Mouse (Mus musculus) kidney, postnatal 4 days (tissue): ENCODE data around the gene Olfr702.
A peak's percentile ranks its signal among the peaks of the same experiment; 100 is the strongest.

ENCODE experiments used
- DNase-seq, 2 experiments: peaks; one replicate each; pipeline ENCODE4 v3.0.0; 2021; ENCODE audit warnings: mixed read lengths in 2 of 2

Gene Olfr702

DNA sequence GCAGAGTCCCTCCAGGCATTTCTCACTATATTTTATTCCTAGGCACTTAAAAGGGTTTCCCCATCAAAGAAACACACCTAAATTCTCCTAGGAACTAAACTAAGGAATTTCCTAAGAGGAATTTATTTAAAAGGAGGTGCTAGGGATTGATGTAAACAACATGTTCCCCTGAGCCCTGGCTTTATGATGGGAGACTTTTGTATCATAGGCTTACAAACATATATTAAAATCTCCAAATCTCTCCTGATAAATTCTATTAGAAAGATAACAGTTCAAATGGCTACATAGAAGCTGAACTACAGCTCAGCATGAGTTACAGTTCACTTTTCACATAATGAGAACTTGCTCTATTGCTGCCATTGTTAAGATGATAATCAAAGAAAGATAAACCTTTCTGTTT, at the start of gene Olfr702:
Olfr702 (minus strand) TSS at position 101 of the 400 bp plus-strand sequence.
- DNase-seq, result no peak

DNA sequence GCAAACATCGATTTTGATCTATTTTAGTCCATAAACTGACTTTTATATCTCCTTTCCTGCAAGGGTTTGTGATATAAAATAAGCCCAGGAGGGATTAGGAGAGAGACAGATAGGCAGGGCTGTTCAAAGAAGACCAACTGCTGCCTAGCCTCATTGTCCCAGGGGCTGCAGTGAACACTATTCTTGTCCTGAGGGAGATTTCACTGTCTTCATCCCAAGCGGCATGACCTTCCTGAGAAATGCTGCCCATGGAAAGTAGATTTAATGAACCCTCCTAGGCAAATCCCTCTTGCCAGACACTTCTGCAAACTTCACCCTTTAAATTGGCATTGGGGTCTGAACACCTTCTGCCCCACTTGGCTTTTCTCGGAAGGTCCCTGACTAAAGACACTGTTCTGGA, 43.1 kb upstream of the Olfr702 start, which contains the start of gene Olfr705:
Olfr705 (minus strand) TSS at position 101 of the 400 bp plus-strand sequence.
- no peak for DNase-seq

DNA sequence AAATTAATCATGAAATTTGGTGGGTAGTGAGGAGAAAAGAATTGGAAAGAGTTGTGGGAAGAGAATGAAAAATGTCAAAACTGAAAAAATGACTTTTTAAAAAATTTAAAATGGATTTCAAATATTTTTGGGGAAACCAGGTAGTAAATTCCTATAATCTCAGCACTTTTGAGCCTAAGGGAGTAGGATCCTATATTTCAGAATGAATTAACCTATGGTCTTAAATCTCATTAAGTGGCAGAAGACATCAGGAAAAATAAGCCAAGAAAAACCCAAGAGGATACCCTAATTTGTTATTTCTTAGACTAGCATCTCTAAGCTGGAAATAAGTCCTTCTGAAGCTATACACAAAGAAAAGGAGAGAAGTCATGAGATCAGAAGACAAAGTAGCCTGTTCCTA, 29.2 kb upstream of the Olfr702 start, which contains the start of gene Olfr704:
Olfr704 (plus strand) TSS at position 301 of the 400 bp plus-strand sequence.
- no peak for DNase-seq

DNA sequence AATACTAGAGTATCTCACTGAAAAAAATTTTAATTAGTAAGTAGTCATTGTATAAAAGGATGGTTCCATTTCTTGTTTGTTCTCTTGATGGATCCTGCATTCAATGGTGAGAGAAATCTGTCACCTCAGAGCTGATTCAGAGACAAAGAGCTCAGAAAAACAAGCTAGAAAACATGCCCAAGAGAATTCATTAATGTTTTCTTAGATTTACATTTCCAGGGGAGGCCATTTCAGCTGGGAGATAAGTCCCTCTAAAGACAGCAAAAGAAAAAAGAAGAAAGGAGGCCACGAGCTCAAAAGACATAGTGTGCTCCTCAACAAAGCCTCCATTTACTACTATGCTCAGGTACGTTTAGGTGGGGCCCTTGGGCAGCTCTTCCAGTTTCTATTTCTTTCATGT, 9.4 kb upstream of the Olfr702 start, which contains the start of gene Olfr703:
Olfr703 (plus strand) TSS at position 301 of the 400 bp plus-strand sequence.
- DNase-seq, result no peak

DNA sequence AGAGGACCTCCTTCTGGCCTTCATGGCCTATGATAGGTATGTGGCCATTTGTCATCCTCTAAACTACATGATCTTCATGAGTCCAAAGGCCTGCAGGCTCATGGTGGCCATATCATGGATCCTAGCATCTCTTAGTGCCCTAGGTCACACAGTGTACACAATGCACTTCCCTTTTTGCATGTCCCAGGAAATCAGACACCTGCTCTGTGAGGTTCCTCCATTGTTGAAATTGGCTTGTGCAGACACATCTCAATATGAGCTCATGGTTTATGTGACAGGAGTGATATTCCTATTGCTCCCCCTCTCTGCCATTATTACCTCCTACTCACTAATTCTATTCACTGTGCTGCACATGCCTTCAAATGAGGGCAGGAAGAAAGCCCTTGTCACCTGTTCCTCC, 15.3 kb downstream of the Olfr702 start:
- no peak for DNase-seq

DNA sequence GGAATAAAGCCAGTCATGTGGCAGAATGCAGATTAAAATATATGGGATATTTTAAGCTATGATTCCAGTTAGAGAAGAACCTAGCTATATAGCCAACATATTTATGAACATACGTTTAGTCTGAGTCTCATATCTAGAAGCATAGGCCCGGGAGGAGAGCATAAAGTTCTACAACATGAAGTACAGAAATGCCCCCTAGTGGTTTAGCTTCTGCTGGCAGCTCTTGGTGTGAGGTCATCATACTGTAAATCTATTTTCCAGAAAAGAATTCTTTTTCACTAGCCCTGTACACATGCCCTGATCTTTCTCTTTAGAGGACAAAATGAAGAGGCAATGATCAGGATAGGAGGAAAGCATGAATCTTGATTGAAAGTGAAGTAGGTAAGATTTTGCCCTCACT, 17.9 kb downstream of the Olfr702 start:
- peak; percentile 4 to 6 for DNase-seq

DNA sequence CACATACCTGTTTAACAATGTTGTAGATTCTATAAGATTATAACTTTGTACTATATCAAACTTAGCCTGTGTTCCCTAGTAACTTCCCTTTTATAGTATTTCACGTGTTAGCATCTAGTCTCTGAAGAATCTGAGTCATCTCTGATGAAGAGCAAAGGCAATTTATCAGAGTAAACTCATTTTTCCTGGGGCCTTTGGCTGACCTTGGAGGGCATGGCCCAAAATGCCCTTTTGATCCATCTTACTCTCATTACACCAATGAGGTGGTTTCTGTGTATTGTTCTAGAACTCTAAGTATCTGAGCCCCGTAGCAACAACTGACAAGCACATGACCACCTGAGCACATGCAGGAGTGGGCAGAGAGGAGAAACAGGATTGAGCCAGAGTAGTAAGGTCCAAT, 19.9 kb downstream of the Olfr702 start, which contains the start of gene Olfr701:
Olfr701 (plus strand) TSS at position 301 of the 400 bp plus-strand sequence.
- no peak for DNase-seq

DNA sequence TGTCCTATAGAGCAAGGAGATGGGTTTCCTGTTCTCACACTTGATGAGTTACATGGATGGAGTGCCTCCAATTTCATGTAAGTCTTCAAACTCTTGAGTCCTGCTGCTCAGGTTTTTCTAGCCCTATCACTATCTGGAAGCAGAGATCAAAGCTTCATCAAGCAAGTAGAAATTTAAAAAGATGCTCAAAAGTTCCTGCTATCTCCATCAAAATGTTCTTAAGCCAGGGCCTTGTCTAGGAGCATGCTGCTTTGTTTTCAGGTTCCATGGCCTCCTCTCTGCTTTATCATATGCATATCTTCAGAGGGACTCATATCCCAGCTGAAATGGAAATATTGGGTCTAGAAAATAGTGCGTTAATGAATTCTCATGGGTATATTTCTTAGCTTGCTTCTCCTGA, 25.0 kb downstream of the Olfr702 start, which contains the start of gene Olfr700:
Olfr700 (minus strand) TSS at position 101 of the 400 bp plus-strand sequence.
- no peak for DNase-seq

DNA sequence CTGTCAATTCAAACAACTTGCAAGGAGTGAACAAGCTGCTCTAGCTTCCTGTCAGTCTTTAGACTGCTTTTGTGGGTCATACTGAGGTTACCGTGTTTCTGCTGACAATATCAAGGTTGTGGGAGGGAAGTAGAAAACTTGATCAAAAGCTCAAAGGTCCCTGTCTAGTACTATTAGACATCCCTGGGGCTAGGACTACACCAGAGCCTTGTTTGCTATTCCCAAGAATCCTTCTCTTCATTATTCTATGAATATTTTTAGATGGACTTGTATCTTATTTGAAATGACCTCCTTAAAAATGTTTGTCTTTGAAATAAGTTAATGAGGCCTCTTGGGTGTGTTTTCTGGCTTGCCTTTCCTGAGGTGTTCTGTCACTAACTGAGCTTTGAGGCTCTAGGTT, 40.6 kb downstream of the Olfr702 start, which contains the start of gene Olfr699:
Olfr699 (minus strand) TSS at position 101 of the 400 bp plus-strand sequence.
- DNase-seq, result no peak

DNA sequence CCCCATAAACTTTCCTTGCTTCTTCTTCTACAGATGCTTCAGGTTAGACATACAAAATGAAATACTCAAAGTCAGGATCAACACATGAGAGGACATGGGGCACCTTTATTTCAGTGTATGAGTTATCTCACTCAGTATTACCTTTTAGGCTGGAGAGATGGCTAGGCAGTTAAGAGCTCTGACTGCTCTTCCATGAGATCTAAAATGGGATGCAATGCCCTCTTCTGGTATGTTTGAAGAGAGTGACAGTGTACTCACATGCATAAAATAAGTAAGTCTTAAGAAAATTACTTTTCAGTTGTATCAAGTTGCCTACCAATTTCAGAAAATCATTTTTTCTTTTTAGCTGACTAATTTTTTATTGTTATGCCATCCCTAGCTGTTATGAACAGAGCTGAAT, 45.4 kb downstream of the Olfr702 start:
- DNase-seq, result no peak
